In genomic region chr9:65776137-65776872, GRCm38 (mm10) we compare ENCODE assay signal across 10 mouse cellular contexts. TPM values are rescaled to one million over a fixed set of nuclear protein-coding genes. Genes with fewer than 3 reads are reported as not detected.
DNase-seq lines count a peak whose midpoint lies in the region; ATAC-seq lines count a peak whose summit lies in the region.
"Had no signal": no experiment of that assay in that cellular context is flagged by ENCODE, and none has a peak within 500 bp of the region (broad histone marks: within the 10 kb centered on the region; RNA-seq: fewer than 3 reads in every experiment).

No protein-coding gene starts in this region.

- no peaks in the 10 kb centered on the region for H3K9me3 ChIP-seq in kidney, embryonic 14.5 days (ENCODE audit: control insufficient read depth, low read length)
- H3K9me3 ChIP-seq in embryonic facial prominence, embryonic 11.5 days (replicated peaks; ENCODE audit: control insufficient read depth, low read length), result no peaks in the 10 kb centered on the region
- no peaks in the 10 kb centered on the region for H3K9me3 ChIP-seq in limb, embryonic 13.5 days
- no peaks in the 10 kb centered on the region for H3K9me3 ChIP-seq in stomach, embryonic 14.5 days (ENCODE audit: control insufficient read depth, low read depth, low read length)
- peaks cover 8% of the 10 kb centered on the region for H3K9me3 ChIP-seq in midbrain, embryonic 13.5 days

- no peaks in the 10 kb centered on the region for H3K27me3 ChIP-seq in kidney, embryonic 14.5 days (ENCODE audit: control insufficient read depth, insufficient read depth, low read length)
- H3K27me3 ChIP-seq in embryonic facial prominence, embryonic 11.5 days (ENCODE audit: control insufficient read depth, insufficient read depth, low read length), result no peaks in the 10 kb centered on the region
- no peaks in the 10 kb centered on the region for H3K27me3 ChIP-seq in limb, embryonic 13.5 days
- no peaks in the 10 kb centered on the region for H3K27me3 ChIP-seq in stomach, embryonic 14.5 days (ENCODE audit: control insufficient read depth, insufficient read depth, low read length)
- H3K27me3 ChIP-seq in midbrain, embryonic 13.5 days, result no peaks in the 10 kb centered on the region

- WGBS in kidney, embryonic 14.5 days, result 24% methylated on average over 8 of the region's 8 CpGs
- WGBS in embryonic facial prominence, embryonic 11.5 days, result 23% methylated on average over 8 of the region's 8 CpGs
- 30% methylated on average over 8 of the region's 8 CpGs for WGBS in limb, embryonic 13.5 days
- 22% methylated on average over 8 of the region's 8 CpGs for WGBS in stomach, embryonic 14.5 days
- 10% methylated on average over 8 of the region's 8 CpGs for WGBS in midbrain, embryonic 13.5 days

- H3K36me3 ChIP-seq in kidney, embryonic 14.5 days (ENCODE audit: control insufficient read depth, insufficient read depth, low read length), result no peaks in the 10 kb centered on the region
- no peaks in the 10 kb centered on the region for H3K36me3 ChIP-seq in embryonic facial prominence, embryonic 11.5 days (replicated peaks; ENCODE audit: control insufficient read depth, insufficient read depth, low read depth, low read length)
- 0 out of 2 replicates have a peak, but pooled peaks cover 4% of the 10 kb centered on the region for H3K36me3 ChIP-seq in limb, embryonic 13.5 days
- no peaks in the 10 kb centered on the region for H3K36me3 ChIP-seq in stomach, embryonic 14.5 days (ENCODE audit: control insufficient read depth, insufficient read depth, low read length)
- H3K36me3 ChIP-seq in midbrain, embryonic 13.5 days, result peaks cover 5% of the 10 kb centered on the region

- no peak overlapping the region for H3K4me2 ChIP-seq in kidney, embryonic 14.5 days (replicated peaks; ENCODE audit: low read depth, low read length)
- H3K4me2 ChIP-seq in embryonic facial prominence, embryonic 11.5 days (ENCODE audit: low read depth, low read length), result no peak overlapping the region
- H3K4me2 ChIP-seq in limb, embryonic 13.5 days (replicated peaks), result peak overlapping the region; percentile 7; the same call in 1 of the 2 replicates
- no peak overlapping the region for H3K4me2 ChIP-seq in stomach, embryonic 14.5 days (replicated peaks; ENCODE audit: low read depth, low read length)
- H3K4me2 ChIP-seq in midbrain, embryonic 13.5 days (replicated peaks), result no peak overlapping the region

- H3K9ac ChIP-seq in kidney, embryonic 14.5 days (ENCODE audit: low read depth, low read length), result no peak overlapping the region
- H3K9ac ChIP-seq in embryonic facial prominence, embryonic 11.5 days (replicated peaks; ENCODE audit: low read length), result no peak overlapping the region
- no peak overlapping the region for H3K9ac ChIP-seq in limb, embryonic 13.5 days
- no peak overlapping the region for H3K9ac ChIP-seq in stomach, embryonic 14.5 days (replicated peaks; ENCODE audit: low read depth, low read length)
- H3K9ac ChIP-seq in midbrain, embryonic 13.5 days (replicated peaks), result no peak overlapping the region

- H3K4me1 ChIP-seq in kidney, embryonic 14.5 days (ENCODE audit: control insufficient read depth, insufficient read depth, low read length), result peaks cover 16% of the 10 kb centered on the region
- no peaks in the 10 kb centered on the region for H3K4me1 ChIP-seq in embryonic facial prominence, embryonic 11.5 days (ENCODE audit: control insufficient read depth, insufficient read depth, low read length)
- peaks cover 18% of the 10 kb centered on the region for H3K4me1 ChIP-seq in limb, embryonic 13.5 days
- H3K4me1 ChIP-seq in stomach, embryonic 14.5 days (ENCODE audit: control insufficient read depth, insufficient read depth, low read length), result peaks cover 11% of the 10 kb centered on the region
- H3K4me1 ChIP-seq in midbrain, embryonic 13.5 days (replicated peaks), result peaks cover 33% of the 10 kb centered on the region

- intact Hi-C loops in left cerebral cortex, postnatal 10 days (cut with DNase I), result no loop called here

- 0 out of 2 replicates have a peak, but pooled peaks have one; percentile 62 for ATAC-seq in kidney, embryonic 14.5 days (ENCODE audit: low FRiP score, low TSS enrichment)
- no peak for ATAC-seq in embryonic facial prominence, embryonic 11.5 days (replicated peaks; ENCODE audit: insufficient number of reproducible peaks, low FRiP score, low TSS enrichment, low read depth)
- no peak for ATAC-seq in limb, embryonic 13.5 days (ENCODE audit: low FRiP score, low read depth)
- ATAC-seq in stomach, embryonic 14.5 days (ENCODE audit: insufficient number of reproducible peaks, insufficient read depth, low FRiP score, low read depth), result no peak
- ATAC-seq in midbrain, embryonic 13.5 days, result no peak

- no peak overlapping the region for H3K27ac ChIP-seq in kidney, embryonic 14.5 days (ENCODE audit: low read depth, low read length)
- no peak overlapping the region for H3K27ac ChIP-seq in embryonic facial prominence, embryonic 11.5 days (replicated peaks; ENCODE audit: low read depth, low read length)
- H3K27ac ChIP-seq in limb, embryonic 13.5 days, result peak overlapping the region; percentile 67; the same call in 1 of the 2 replicates
- H3K27ac ChIP-seq in stomach, embryonic 14.5 days (ENCODE audit: low read length), result peak overlapping the region; percentile 11; the same call in 1 of the 2 replicates
- no peak overlapping the region for H3K27ac ChIP-seq in midbrain, embryonic 13.5 days

- no peak overlapping the region for H3K4me3 ChIP-seq in kidney, embryonic 14.5 days (ENCODE audit: low read length)
- no peak overlapping the region for H3K4me3 ChIP-seq in embryonic facial prominence, embryonic 11.5 days (ENCODE audit: low read depth, low read length)
- H3K4me3 ChIP-seq in limb, embryonic 13.5 days, result no peak overlapping the region
- H3K4me3 ChIP-seq in stomach, embryonic 14.5 days (ENCODE audit: low read depth, low read length), result no peak overlapping the region
- no peak overlapping the region for H3K4me3 ChIP-seq in midbrain, embryonic 13.5 days (replicated peaks)

- DNase-seq in kidney, postnatal 4 days, result no peak
- DNase-seq in embryonic facial prominence, embryonic 11.5 days (ENCODE audit: low spot score), result peak; percentile 17
- no peak for DNase-seq in layer of hippocampus, adult 9-11 months
- DNase-seq in left cerebral cortex, postnatal 10 days (ENCODE audit: extremely low spot score in 1 of 2, low spot score in 2 of 2), result no peak
- DNase-seq: gastrocnemius, postnatal 14 days; heart, postnatal 36 days had no signal

RNA-seq across cellular contexts. Expression of gene Zfp609, which starts 51.1 kb away (rescaled TPM):
- polyA plus RNA-seq in kidney, embryonic 14.5 days (2014; fragmentation: Nextera tagmentation; extraction: Ambion mirVana), result 9.1 and 10.0 TPM in 2 replicates
- polyA plus RNA-seq in embryonic facial prominence, embryonic 11.5 days (2014; fragmentation: Nextera tagmentation; extraction: Ambion mirVana), result 5.4 and 7.3 TPM in 2 replicates
- polyA plus RNA-seq in limb, embryonic 13.5 days (2015; fragmentation: Nextera tagmentation; extraction: Ambion mirVana), result 7.2 and 8.1 TPM in 2 replicates
- 8.7 and 9.1 TPM in 2 replicates for polyA plus RNA-seq in stomach, embryonic 14.5 days (2014; fragmentation: Nextera tagmentation; extraction: Ambion mirVana)
- polyA plus RNA-seq in midbrain, embryonic 13.5 days (2015; fragmentation: Nextera tagmentation; extraction: Ambion mirVana), result 9.9 and 10.5 TPM in 2 replicates
- 10 to 100 TPM; 41.3 to 42.2 TPM for total RNA-seq in left cerebral cortex, postnatal 10 days (2021)

Comparison
In these comparisons a context has a peak if more than half of its experiments do, and no peak if none do; other contexts are left out.
1. H3K27ac ChIP-seq: peak in limb, embryonic 13.5 days (single experiment) and stomach, embryonic 14.5 days (single experiment); none in kidney, embryonic 14.5 days (single experiment), embryonic facial prominence, embryonic 11.5 days (single experiment) and midbrain, embryonic 13.5 days (single experiment).